Mouse (Mus musculus): ENCODE measurements around the gene Gm10309.

Gm10309 gene

GRCm38 (mm10) chr17:86514974-86515620 lies 10.1 kb upstream of the Gm10309 start:
- DNase-seq (ENCODE audit: extremely low spot score, low spot score): no peak

- DNase-seq (ENCODE audit: extremely low spot score, low spot score): no peak
Observed at GRCm38 (mm10) chr17:86509871-86510270, 4.8 kb upstream of the Gm10309 start.

- DNase-seq (ENCODE audit: extremely low spot score, low spot score): no peak
Observed at GRCm38 (mm10) chr17:86508212-86508490, 3.1 kb upstream of the Gm10309 start.

GRCm38 (mm10) chr17:86507342-86508211 lies 2.5 kb upstream of the Gm10309 start:
- no peak for DNase-seq (ENCODE audit: extremely low spot score, low spot score)

- DNase-seq (ENCODE audit: extremely low spot score, low spot score): no peak
Observed at GRCm38 (mm10) chr17:86506881-86507280, 1.8 kb upstream of the Gm10309 start.

- DNase-seq (ENCODE audit: extremely low spot score, low spot score): no peak
Observed at GRCm38 (mm10) chr17:86503208-86503897, 1.7 kb downstream of the Gm10309 start.

- DNase-seq (ENCODE audit: extremely low spot score, low spot score): no peak
Observed at GRCm38 (mm10) chr17:86501393-86501792, 3.6 kb downstream of the Gm10309 start.

- peak; percentile 25 for DNase-seq (ENCODE audit: extremely low spot score, low spot score)
Observed at GRCm38 (mm10) chr17:86499359-86500045, 5.5 kb downstream of the Gm10309 start.

GRCm38 (mm10) chr17:86497302-86497701 lies 7.7 kb downstream of the Gm10309 start:
- no peak for DNase-seq (ENCODE audit: extremely low spot score, low spot score)

GRCm38 (mm10) chr17:86496123-86496771 lies 8.8 kb downstream of the Gm10309 start:
- peak; percentile 23 for DNase-seq (ENCODE audit: extremely low spot score, low spot score)

GRCm38 (mm10) chr17:86494895-86495294 lies 10.1 kb downstream of the Gm10309 start:
- no peak for DNase-seq (ENCODE audit: extremely low spot score, low spot score)

- no peak for DNase-seq (ENCODE audit: extremely low spot score, low spot score)
Observed at GRCm38 (mm10) chr17:86494494-86494893, 10.5 kb downstream of the Gm10309 start.

- no peak for DNase-seq (ENCODE audit: extremely low spot score, low spot score)
Observed at GRCm38 (mm10) chr17:86493891-86494420, 11.1 kb downstream of the Gm10309 start.

- DNase-seq (ENCODE audit: extremely low spot score, low spot score): no peak
Observed at GRCm38 (mm10) chr17:86492376-86492775, 12.7 kb downstream of the Gm10309 start.

- DNase-seq (ENCODE audit: extremely low spot score, low spot score): no peak
Observed at GRCm38 (mm10) chr17:86489827-86490226, 15.2 kb downstream of the Gm10309 start.

GRCm38 (mm10) chr17:86487450-86487849 lies 17.6 kb downstream of the Gm10309 start:
- DNase-seq (ENCODE audit: extremely low spot score, low spot score): no peak

GRCm38 (mm10) chr17:86486657-86487056 lies 18.4 kb downstream of the Gm10309 start:
- no peak for DNase-seq (ENCODE audit: extremely low spot score, low spot score)

- DNase-seq (ENCODE audit: extremely low spot score, low spot score): peak; percentile 79
Observed at GRCm38 (mm10) chr17:86484087-86484737, 20.8 kb downstream of the Gm10309 start.

- no peak for DNase-seq (ENCODE audit: extremely low spot score, low spot score)
Observed at GRCm38 (mm10) chr17:86482675-86483074, 22.4 kb downstream of the Gm10309 start.

- DNase-seq (ENCODE audit: extremely low spot score, low spot score): no peak
Observed at GRCm38 (mm10) chr17:86479406-86479805, 25.6 kb downstream of the Gm10309 start.

Measured in neural tube, embryonic 10.5 days (tissue).